Mouse (Mus musculus): ENCODE results near the gene Map3k14. TPM values are rescaled to one million over a fixed set of nuclear protein-coding genes. Genes with fewer than 3 reads are reported as not detected.
A peak's percentile ranks its signal among the peaks of the same experiment; 100 is the strongest.

Map3k14 gene
- polyA plus RNA-seq, 2 experiments, result 4.6 to 10.0 TPM

- DNase-seq (ENCODE audit: low spot score) (peak; percentile 56), ATAC-seq (ENCODE audit: low FRiP score, low read depth) (peak; percentile 83)
- H3K9ac ChIP-seq (ENCODE audit: low read depth, low read length, severe bottlenecking), result peak overlapping the region; percentile 59
- H3K27me3 ChIP-seq (ENCODE audit: control insufficient read depth, insufficient read depth, low read length), result no peaks in the 10 kb centered on the region
- peak overlapping the region; percentile 68 for H3K4me2 ChIP-seq (replicated peaks; ENCODE audit: low read depth, low read length, severe bottlenecking)
- peak overlapping the region; percentile 90 for H3K27ac ChIP-seq (replicated peaks; ENCODE audit: low read depth, low read length)
- no peak for TF ChIP-seq POLR2A (IDR thresholded peaks at IDR 0.05; ENCODE audit: borderline replicate concordance, extremely low read depth, insufficient read depth, insufficient read length)
- H3K4me1 ChIP-seq (ENCODE audit: control insufficient read depth, insufficient read depth, low read length), result peaks cover 5% of the 10 kb centered on the region
- H3K9me3 ChIP-seq (ENCODE audit: control insufficient read depth, low read length), result no peaks in the 10 kb centered on the region
- H3K36me3 ChIP-seq (ENCODE audit: control insufficient read depth, insufficient read depth, low read length), result no peaks in the 10 kb centered on the region
- peak overlapping the region; percentile 35 for H3K4me3 ChIP-seq (replicated peaks; ENCODE audit: low read length)
- under 1% methylated on average over 15 of the region's 30 CpGs for WGBS
These were observed 44.8 kb upstream of the Map3k14 start for GRCm38 (mm10) chr11:103311960-103312611.

- Histone ChIP-seq H3K4me3 (replicated peaks; ENCODE audit: low read length) (no peak overlapping the region), H3K9me3 (ENCODE audit: control insufficient read depth, low read length) (no peaks in the 10 kb centered on the region), H3K36me3 (ENCODE audit: control insufficient read depth, insufficient read depth, low read length) (no peaks in the 10 kb centered on the region), H3K27me3 (ENCODE audit: control insufficient read depth, insufficient read depth, low read length) (no peaks in the 10 kb centered on the region), H3K4me2 (replicated peaks; ENCODE audit: low read depth, low read length, severe bottlenecking) (no peak overlapping the region), H3K9ac (ENCODE audit: low read depth, low read length, severe bottlenecking) (no peak overlapping the region), H3K27ac (replicated peaks; ENCODE audit: low read depth, low read length) (no peak overlapping the region), H3K4me1 (ENCODE audit: control insufficient read depth, insufficient read depth, low read length) (peaks cover 8% of the 10 kb centered on the region)
- WGBS, result 74% methylated on average over 10 of the region's 10 CpGs
- no peak for TF ChIP-seq POLR2A (IDR thresholded peaks at IDR 0.05; ENCODE audit: borderline replicate concordance, extremely low read depth, insufficient read depth, insufficient read length)
- DNase-seq (ENCODE audit: low spot score), result no peak
- ATAC-seq (ENCODE audit: low FRiP score, low read depth), result no peak
These were observed 42.8 kb upstream of the Map3k14 start for GRCm38 (mm10) chr11:103309956-103310574.

GRCm38 (mm10) chr11:103307910-103308309 lies 40.6 kb upstream of the Map3k14 start:
- Histone ChIP-seq H3K4me1 (ENCODE audit: control insufficient read depth, insufficient read depth, low read length) (peaks cover 8% of the 10 kb centered on the region), H3K4me3 (replicated peaks; ENCODE audit: low read length) (no peak overlapping the region), H3K9ac (ENCODE audit: low read depth, low read length, severe bottlenecking) (no peak overlapping the region), H3K27ac (replicated peaks; ENCODE audit: low read depth, low read length) (no peak overlapping the region), H3K9me3 (ENCODE audit: control insufficient read depth, low read length) (no peaks in the 10 kb centered on the region), H3K36me3 (ENCODE audit: control insufficient read depth, insufficient read depth, low read length) (no peaks in the 10 kb centered on the region), H3K27me3 (ENCODE audit: control insufficient read depth, insufficient read depth, low read length) (no peaks in the 10 kb centered on the region), H3K4me2 (replicated peaks; ENCODE audit: low read depth, low read length, severe bottlenecking) (no peak overlapping the region)
- 48% methylated on average over 8 of the region's 8 CpGs for WGBS
- no peak for ATAC-seq (ENCODE audit: low FRiP score, low read depth)
- TF ChIP-seq POLR2A (IDR thresholded peaks at IDR 0.05; ENCODE audit: borderline replicate concordance, extremely low read depth, insufficient read depth, insufficient read length), result no peak
- no peak for DNase-seq (ENCODE audit: low spot score)

DNA sequence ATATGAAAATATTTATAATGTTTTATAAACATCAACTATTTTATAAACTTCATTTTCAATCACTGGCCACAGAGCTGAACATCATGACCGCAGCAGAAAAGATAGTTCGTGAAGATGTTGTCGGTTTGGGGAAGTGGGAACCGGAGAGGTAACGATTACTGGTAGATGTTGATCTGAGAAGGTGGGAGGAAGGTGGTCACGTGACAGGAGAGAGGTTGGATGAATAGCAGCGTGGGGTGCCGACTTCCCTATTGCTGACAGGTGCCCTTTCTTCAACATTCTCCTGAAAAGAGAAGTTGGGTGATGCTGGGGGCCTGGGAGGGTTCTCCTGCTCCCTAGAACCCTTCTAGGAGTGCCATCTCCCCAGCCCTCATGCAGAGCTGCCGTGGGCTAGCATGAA lies 37.3 kb upstream of the Map3k14 start:
- Histone ChIP-seq H3K9me3 (ENCODE audit: control insufficient read depth, low read length) (no peaks in the 10 kb centered on the region), H3K9ac (ENCODE audit: low read depth, low read length, severe bottlenecking) (no peak overlapping the region), H3K4me3 (replicated peaks; ENCODE audit: low read length) (no peak overlapping the region), H3K27ac (replicated peaks; ENCODE audit: low read depth, low read length) (no peak overlapping the region), H3K27me3 (ENCODE audit: control insufficient read depth, insufficient read depth, low read length) (no peaks in the 10 kb centered on the region), H3K4me2 (replicated peaks; ENCODE audit: low read depth, low read length, severe bottlenecking) (no peak overlapping the region), H3K4me1 (ENCODE audit: control insufficient read depth, insufficient read depth, low read length) (peaks cover 3% of the 10 kb centered on the region; the same call in 1 of the 2 replicates), H3K36me3 (ENCODE audit: control insufficient read depth, insufficient read depth, low read length) (no peaks in the 10 kb centered on the region)
- no peak for DNase-seq (ENCODE audit: low spot score)
- no peak for TF ChIP-seq POLR2A (IDR thresholded peaks at IDR 0.05; ENCODE audit: borderline replicate concordance, extremely low read depth, insufficient read depth, insufficient read length)
- 91% methylated on average over 9 of the region's 9 CpGs for WGBS
- no peak for ATAC-seq (ENCODE audit: low FRiP score, low read depth)

DNA sequence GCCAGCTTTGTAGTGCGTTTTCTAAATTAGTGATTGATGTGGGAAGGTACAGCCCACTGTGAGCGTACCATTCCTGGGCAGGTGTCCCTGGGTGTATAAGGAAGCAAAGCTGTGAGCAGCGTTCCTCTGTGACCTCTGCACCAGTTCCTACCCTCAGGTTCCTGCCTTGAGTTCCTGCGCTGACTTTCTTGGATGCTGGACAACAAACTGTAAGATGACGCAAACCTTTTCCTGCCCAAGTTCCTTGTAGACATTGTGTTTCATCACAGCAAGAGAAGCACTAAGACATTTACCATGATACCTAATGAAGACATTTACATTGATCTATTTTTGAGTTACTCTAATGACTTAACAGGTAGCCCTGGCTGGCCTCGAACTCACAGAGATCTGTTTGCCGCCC lies 27.5 kb upstream of the Map3k14 start:
- ATAC-seq (ENCODE audit: low FRiP score, low read depth) (no peak), DNase-seq (ENCODE audit: low spot score) (no peak)
- Histone ChIP-seq H3K9ac (ENCODE audit: low read depth, low read length, severe bottlenecking) (no peak overlapping the region), H3K4me3 (replicated peaks; ENCODE audit: low read length) (no peak overlapping the region), H3K27me3 (ENCODE audit: control insufficient read depth, insufficient read depth, low read length) (no peaks in the 10 kb centered on the region), H3K4me1 (ENCODE audit: control insufficient read depth, insufficient read depth, low read length) (peaks cover 20% of the 10 kb centered on the region), H3K9me3 (ENCODE audit: control insufficient read depth, low read length) (no peaks in the 10 kb centered on the region), H3K27ac (replicated peaks; ENCODE audit: low read depth, low read length) (no peak overlapping the region), H3K4me2 (replicated peaks; ENCODE audit: low read depth, low read length, severe bottlenecking) (no peak overlapping the region), H3K36me3 (ENCODE audit: control insufficient read depth, insufficient read depth, low read length) (no peaks in the 10 kb centered on the region)
- no peak for TF ChIP-seq POLR2A (IDR thresholded peaks at IDR 0.05; ENCODE audit: borderline replicate concordance, extremely low read depth, insufficient read depth, insufficient read length)
- 86% methylated on average over 7 of the region's 7 CpGs for WGBS
